Mouse (Mus musculus): Measurements from ENCODE around the gene Cryba2.

The Cryba2 gene

DNA sequence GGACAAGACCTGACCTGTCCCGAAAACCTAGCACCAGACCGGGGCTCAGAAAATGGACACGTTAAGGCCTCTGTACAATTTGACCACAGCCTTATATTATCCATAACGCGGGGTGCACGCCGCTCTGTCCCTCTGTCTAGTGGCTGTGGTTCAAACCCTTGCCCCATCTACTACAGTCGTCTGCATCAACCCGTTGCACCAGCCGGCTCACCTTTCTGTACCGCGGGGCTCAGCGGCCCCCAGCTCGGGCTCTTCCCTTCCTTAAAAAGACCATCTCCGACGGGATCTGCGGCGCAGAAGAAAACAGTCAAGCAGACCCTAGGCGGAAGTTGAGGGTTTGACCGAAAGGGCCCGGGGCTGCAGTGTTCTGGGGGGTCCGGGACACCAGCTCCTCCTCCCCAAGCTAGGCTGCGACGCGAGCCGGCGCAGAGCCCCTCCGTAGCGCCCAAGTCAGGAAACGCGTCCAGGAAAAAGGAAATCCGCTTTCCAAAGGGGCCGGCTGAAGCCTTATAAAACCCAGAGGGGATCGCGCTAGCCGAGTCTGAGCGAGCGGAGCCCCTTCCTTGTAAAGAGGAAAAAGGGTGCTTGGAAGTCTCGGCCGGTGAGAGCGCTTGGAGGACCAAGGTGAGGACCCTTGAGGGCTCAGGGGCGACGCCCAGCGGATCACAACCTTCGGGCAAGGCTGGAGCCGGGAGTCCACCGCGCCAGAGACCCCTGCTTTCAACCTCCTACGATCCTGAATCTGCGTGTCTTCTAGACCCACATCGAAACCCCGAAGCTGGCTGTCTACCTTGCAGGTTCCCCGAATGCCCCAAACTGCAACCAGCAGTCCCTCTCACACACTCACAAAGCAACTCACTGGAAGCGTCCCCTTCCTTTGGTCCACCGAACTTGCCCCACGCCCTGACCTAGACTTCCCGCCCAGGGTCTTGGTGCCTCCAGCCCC lies 8.5 kb downstream of the Cryba2 start:
- DNase-seq: no peak

DNA sequence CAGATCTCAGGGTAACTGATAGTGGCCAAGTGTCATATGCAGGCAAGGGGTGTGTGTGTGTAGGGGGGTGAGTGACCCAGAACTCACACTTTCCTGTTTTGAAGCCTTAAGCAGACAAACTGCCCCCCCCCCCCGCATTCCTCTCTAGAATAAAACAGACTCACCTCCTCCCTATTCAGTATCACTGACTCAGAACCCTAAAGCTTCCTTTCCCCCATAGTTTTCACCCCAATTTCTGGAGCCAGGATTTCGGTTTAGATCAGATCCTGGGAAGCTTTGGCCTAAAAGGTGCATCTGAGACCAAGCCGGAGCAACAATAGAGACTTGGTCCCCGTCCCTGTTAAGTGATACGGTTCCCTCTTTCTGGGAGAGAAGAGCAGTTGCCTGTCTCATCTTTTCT lies 9.5 kb downstream of the Cryba2 start:
- no peak for DNase-seq

DNA sequence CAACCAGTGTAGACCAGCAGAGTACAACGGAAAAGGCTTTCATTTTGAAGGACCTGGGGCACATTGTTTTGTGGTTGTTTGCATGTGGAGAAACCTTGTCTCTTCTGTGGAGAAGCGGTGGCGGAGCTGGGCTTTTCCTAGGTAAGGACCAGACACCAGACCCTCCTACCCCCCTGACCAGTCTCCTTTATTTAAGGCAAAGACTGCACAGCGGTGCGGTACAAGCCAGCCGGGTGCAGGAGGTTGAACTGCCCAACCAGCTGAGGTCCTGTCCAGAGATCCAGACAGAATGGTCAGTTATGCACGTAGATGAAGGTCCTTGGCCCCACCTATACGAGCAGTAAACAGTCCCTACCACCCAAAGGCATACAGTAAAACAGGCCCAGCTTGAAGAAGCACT lies 10.1 kb downstream of the Cryba2 start:
- DNase-seq: no peak

DNA sequence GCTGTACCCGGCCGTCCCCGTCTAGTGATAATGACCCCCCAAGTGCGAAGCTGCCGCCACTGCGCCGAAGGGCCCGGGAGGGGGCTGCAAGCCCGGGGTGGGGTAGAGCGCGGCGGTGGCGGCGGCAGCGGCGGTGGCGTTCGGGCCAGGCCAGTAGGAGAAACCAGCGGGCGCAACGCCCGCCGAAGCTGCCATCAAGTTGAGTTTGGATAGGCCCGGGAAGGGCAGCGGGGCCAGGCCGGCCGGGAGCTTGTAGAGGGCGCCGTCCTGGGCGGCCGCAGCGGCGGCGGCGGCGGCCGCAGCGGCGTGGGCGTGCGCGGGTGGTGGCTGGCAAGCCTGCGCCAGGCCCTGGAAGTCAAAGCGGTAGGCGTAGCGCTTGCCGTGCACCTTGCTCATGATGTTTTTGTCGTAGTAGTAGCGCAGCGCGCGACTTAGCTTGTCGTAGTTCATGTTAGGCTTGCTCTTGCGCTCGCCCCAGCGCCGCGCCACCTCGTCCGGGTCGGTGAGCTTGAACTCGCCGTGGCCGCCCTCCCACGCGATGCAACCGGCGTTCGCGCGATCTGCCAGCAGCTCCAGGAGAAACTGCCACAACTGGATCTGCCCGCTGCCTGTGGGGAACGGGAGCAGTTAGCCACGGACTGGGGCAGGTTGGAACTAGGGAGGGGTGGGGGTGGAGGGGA lies 10.7 kb downstream of the Cryba2 start:
- DNase-seq: no peak

DNA sequence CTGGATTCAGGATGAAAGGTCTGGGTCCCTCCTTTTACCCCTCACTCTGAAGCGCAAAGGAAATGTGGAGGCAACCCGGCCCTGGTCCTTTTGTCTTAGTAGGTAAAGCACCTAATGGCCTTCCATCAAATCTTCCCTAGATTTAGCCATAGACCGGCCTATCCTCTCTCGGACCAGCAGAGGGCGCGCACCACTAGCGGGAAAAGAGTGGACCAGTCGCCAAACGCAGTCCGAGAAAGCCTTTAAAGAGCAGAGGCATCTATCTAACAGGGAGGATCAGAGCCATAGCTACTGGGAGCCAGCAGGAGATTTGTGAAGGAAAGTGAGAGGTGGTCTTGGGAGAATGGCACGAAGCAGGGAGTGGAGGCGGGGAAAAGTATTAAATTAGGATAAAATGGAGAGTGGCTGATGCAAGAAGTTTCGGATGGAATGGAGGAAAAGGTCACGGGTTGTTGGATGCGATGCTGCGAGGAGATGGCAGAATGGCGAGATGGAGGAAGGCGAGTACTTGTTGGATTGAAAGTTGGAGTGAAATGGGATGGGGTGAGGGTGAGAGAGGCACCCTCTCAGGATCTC lies 12.1 kb downstream of the Cryba2 start:
- DNase-seq: peak; percentile 74 to 80

DNA sequence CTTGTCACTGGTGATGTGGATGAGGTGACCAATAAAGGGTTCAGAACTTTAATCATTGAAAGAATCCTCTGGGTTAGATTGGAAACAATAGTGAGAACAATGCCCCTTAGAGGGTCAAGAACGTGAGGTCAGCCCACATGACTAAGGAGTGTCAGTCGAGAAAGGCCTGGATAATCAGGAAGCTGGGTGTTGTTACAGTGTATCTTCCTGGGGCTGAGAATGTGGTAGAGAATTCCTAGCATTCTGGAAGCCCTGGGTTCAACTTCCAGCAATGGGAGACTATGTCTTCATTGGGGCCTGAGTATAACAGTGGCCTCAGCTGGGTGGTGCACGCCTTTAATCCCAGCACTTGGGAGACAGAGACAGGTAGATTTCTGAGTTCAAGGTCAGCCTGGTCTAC lies 15.7 kb downstream of the Cryba2 start:
- DNase-seq: no peak

DNA sequence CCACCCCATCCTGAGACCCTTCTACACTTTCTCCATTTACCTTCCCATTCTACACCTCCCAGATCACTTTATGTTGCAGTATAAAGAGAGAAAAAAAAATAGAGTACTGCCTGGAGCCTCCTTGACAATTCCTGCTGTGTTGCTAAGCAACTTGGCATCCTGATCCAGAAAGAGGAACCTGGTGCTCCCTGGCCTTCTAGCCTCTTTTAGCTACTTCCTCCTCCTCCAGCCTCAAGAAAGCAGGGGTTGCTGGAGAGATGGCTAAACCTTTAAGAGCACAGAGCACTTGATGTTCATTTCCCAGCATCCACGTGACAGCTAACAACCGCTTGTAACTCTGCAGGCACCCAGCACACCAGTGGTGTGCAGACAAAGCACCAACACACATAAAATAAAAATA lies 20.7 kb downstream of the Cryba2 start:
- no peak for DNase-seq

DNA sequence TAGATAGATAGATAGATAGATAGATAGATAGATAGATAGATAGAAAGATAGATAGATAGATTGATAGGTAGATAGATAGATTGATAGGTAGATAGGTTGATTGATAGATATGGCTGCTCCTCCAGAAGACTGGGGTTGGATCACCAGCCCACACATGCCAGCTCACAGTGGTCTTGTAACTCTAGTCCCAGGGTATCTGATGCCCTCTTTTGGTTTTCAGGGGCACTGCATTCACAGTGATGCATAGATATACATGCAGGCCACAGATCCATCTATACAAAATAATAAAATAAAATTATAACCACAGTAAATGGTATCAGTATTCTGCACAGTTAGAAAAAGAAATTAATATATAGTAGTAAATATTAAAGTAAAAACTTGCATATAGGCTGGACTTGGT lies 31.2 kb downstream of the Cryba2 start:
- DNase-seq: no peak

DNA sequence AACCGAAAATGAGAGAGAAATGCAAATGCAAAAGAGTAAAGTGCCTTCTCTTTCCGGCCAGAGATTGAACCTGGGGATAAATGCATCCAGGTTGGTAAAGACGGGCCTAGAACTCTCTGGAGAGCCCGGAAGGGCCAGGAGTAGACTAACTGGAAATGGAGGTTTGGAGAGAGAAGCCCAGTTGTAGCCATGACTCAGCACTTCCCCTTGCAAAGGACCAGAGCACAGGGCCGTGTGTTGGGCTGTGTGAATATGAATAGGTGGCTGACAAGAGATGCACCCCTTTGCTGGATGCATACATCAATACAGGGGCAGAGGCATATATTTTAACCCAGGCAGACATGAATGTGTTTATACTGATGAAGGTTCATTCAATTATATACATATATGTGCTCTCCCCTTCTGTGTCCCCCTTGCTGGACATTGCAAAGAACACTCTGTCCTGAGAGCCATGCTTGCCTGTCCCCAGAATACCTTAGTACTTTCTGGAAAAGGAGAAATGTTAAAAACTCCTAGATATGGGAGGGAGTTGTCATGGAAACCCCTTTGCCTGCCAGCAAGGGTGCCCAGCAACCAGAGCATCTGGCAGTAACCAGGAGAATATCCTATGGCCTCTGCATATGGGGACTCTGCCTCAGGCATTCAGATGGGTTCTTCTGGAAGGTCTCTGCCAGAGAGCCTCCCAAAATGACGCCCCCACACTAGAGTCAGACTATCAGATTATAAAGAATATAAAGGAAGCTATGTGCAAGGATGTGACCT lies 33.5 kb downstream of the Cryba2 start:
- no peak for DNase-seq

DNA sequence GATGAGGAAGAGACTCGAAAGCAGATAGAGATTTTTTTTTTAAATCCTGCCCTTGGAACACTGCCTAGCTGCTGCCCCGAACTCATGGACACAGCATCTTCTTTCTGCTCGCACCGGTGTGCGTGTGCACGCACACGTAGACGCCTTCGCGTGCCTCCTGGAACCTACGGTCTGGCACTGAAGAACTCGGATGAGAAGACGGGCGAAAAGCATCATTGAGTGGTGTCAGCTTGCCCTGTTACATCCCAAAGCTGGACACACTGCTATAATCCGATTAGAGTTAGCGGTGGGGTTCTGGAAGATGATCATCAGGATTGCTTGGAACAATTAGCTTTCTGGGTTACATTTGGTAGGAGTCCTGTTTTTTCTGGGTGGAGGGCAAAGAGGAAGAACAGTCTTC lies 34.1 kb downstream of the Cryba2 start:
- no peak for DNase-seq

DNA sequence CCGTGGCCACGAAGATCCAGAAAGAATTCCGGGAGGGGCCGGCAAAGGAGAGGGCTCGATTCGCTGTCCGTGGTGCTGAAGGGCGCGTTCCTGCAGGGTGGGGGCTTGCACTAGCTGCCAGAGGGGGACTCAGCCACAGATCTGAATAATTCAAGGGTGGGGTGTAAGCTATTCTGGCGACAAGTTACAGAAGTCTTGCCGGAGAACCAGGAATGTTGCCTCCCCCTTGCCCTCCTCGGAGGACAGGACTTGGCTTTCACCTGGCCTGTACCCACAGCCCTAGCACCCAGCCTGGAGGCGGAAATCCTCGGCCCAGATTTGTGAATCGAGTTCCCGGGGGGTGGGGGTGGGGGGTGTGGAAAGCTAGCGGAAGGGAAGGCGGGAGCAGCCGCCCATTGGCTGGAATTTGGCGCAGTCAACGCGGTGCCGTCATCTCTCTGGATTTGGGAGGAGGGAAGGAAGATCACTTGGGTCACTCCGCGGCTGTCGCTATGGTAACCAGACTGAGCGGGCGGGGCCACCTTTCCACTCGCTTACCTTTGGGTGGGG lies 34.7 kb downstream of the Cryba2 start:
- DNase-seq: peak; percentile 67

DNA sequence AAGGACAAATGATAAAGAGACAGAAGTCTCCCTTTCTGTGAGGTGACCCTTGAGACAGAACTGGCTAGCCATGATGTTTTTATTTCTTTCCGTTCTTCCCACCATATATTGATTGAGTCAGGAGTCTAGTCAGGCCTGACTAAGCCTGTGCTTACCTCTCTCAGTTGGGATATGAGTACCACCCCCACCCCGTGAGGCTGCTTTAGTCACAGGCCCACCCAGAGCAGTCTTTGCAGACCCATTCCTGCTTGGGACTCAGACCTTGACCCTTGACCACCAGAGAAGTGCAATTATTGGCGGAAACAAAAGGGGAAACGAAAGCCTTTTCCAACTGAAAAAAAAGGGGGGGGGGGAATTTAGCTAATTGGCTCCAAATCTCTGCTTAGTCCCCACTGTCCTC lies 35.3 kb downstream of the Cryba2 start:
- DNase-seq: no peak

DNA sequence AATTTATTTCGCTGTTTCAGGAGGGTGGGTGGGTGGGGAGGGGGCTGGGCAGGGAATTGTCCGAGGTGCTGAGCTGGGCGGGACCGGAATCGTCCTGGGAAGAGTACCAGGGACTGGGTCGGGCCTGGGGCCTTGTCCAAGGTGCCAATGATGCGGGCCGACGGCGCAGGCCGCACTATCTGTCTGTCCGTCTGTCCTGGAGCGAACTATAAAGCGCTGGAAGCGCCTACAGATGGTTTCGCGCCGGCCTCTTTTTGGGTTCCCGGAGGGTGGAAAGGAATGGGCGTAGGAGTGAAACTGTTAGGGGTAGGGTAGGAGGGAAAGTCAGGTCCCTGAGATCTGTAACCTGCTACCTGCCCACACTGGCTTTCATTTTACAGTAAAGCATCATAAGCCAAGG lies 35.7 kb downstream of the Cryba2 start:
- no peak for DNase-seq

DNA sequence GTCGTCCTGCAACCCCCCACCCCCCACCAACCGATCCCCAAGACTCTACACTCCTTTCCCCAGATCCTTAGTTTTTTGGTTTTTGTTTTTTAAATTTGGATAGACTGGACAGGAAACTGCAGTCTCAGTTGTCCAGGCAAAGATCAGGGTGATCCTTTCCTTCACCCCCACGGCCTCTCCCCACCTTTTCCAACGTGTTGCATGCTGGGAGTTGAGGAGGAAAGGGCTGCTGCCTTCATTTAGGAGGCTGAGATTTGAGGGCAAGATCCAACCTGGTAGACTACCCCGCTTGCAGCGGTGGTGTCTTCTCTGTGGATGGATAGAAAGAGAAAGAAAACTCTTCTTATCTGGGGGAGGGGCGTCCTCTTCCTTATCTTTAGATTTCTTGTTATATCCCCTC lies 36.2 kb downstream of the Cryba2 start:
- DNase-seq: no peak

DNA sequence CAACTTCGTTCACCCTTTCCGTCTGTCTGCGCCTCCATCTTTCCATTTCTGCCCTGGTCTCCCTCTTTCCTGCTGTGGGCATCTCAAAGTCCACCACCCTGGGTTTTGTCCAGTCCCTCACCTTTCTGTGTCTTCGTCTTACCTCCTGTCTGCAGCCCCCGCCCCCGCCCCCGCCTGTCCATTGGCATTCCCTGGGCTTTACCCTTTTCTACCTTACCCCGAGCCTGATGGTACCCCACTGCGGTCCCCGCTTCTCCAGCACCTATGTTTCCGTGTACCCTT lies 36.6 kb downstream of the Cryba2 start:
- DNase-seq: no peak

DNA sequence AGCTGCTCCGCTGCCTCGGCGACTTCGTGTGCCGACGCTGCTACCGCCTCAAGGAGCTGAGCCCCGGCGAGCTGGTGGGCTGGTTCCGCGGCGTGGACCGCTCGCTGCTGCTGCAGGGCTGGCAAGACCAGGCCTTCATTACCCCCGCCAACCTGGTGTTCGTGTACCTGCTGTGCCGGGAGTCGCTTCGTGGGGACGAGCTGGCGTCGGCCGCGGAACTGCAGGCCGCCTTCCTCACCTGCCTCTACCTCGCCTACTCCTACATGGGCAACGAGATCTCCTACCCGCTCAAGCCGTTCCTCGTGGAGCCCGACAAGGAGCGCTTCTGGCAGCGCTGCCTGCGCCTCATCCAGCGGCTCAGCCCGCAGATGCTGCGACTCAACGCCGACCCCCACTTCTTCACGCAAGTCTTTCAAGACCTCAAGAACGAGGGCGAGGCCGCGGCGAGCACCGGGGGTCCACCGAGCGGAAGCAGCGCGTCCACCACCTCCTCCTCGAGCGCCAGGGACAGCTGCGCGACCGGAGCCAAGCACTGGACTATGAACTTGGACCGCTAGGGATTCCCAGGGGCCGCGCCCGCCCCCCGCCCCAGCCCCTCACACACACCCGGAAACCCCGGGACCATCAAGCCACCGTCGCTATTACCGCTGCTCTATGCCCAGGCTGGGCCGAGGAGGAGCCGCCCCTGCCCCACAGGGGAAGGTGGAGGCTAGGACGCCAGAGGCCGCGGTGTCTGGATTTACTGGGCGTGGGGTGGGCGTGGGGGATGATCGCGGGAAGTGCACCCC lies 37.1 kb downstream of the Cryba2 start:
- no peak for DNase-seq

DNA sequence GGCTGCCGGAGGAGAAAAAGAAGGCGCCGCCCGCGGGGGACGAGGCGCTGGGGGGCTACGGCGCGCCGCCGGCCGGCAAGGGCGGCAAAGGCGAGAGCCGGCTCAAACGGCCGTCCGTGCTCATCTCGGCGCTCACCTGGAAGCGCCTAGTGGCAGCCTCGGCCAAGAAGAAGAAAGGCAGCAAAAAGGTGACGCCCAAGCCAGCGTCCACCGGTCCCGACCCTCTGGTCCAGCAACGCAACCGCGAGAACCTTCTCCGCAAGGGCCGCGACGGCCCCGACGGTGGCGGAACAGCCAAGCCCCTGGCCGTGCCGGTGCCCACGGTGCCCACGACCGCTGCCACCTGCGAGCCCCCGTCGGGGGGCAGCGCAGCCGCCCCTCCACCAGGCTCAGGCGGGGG lies 37.8 kb downstream of the Cryba2 start:
- no peak for DNase-seq

DNA sequence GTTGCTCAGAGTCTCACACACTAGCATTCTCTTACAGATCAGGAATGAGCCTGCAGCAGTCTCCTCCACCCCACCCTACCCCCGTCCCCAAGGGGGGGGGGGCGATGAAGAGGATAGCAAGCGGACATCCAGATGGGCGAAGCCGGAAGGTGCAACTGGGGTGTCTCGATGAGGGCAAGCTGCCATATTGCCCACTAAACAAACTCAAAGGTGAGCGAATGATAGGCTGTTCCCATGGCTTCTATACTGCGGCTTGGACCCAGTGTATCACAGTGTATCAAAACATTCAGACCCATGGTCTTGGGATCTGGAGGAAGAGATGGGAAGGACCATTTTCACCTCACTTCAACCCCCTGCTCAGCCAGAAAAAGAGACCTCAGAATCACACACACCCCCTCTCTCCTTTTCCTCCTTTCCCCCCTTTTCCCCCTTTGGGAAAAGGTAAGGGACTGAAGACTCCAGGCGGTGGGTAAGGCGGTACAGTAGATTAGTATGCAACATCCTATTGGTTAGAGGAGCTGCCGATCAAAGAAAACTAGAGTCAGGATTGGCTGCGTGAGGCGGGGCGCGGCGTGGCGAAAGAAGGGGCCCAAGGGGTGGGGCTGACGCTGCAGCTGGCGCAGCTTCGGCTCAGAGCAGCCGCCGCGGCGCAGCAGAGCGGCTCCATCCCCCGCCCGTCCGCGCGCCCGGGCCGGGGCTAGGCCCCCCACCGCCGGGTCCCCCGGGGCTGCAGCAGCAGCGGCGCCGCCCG lies 38.5 kb downstream of the Cryba2 start, which contains the start of gene Cdk5r2:
Gene Cdk5r2 (plus strand): TSS at position 629 of the 751 bp plus-strand sequence.
- DNase-seq: peak; percentile 85 to 90

DNA sequence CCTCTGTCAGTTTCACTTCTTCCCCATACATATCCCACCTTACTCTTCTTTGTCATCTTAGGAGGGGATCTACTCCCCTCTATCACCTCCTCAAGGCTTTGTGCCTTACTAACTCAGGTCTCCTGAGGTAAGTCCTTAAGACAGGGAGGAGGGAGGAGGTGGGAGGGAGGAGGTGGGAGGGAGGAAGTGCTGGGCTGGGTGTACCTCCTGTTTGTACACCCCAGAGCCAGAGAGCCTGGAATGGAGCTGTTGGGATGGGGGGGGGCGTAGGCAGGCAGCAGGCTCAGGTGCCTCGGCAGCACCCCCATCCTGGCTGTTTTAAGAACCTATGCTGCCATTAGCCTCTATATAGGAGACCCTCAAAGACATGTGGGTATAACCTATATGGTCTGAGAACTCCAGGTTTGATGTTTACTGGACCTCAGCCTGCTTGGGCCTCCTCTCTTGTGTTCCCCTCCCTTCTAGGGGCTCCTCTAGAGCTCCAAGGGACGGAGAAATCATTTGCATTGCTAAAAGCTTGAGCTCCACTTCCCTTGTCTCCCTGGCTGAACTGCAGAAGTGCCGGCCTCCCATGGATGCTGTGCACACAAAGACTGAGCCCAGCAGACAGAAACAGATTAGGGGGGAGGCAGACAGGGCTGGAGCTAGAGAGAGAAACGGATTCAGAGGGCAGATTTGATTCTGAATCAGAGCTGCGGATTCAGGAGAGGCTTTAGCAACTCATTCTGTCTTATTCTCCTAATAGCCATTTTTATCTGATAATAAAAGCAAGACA lies 41.8 kb downstream of the Cryba2 start:
- no peak for DNase-seq

DNA sequence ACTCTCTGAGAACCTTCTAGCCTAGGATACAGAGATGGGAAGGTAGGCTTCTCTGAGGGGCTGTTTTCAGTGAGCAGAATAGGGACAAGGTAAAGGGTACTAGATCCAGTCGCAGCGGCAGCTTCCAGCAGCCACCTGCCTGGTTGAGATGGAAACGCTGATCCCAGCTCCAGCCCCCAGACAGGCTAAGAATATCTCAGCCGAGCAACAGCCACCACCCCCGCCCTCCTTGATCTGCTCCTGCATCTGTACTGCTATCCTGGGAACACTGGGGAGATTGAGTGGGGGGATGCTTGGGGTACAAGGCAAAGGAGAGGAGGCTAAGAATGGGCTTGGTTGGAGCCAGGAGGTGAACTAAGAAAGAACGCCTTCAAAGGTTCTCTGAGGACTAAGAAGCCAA lies 42.7 kb downstream of the Cryba2 start:
- no peak for DNase-seq

DNA sequence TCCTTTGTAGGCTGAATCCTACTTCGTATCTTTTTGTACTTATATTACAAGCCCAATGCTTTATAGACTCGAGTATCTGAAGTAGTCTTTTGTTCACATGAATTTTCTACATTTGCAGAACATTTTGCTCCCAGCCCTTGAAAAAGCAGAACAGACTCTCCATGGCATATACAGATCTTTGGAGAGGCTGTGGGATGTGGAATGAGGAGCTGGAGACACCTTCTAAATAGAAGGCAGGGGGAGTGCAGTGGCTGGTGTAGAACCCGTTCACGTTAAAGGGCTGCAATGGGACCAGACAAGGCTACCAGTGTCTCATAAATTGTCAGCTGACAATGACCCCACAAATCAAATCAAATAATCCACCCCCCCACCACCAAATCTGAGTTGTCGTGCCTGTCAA lies 44.0 kb downstream of the Cryba2 start:
- DNase-seq: no peak
